Mouse (Mus musculus) embryonic facial prominence, embryonic 10.5 days (tissue): Measurements from ENCODE around the gene Wdr90. TPM values are rescaled to one million over a fixed set of nuclear protein-coding genes. Genes with fewer than 3 reads are reported as not detected.

Experiments used
- DNase-seq: peaks from one replicate; pipeline ENCODE4 v3.0.0-alpha.2; 2017; ENCODE audit warnings: low spot score
- H3K27ac ChIP-seq: fragments of 300-500 bp; sonication (generic); replicated peaks from 2 replicates; pipeline ENCODE4 v1.5.1; 2016; ENCODE audit warnings: mild to moderate bottlenecking
- H3K27me3 ChIP-seq: fragments of 300-500 bp; sonication (generic); replicated peaks from 2 replicates; pipeline ENCODE4 v1.6.1; 2016; ENCODE audit warnings: low read depth, mild to moderate bottlenecking; ENCODE audit not compliant: poor library complexity, severe bottlenecking
- H3K36me3 ChIP-seq: fragments of 300-500 bp; sonication (generic); replicated peaks from 2 replicates; pipeline ENCODE4 v1.6.1; 2016; ENCODE audit warnings: mild to moderate bottlenecking, moderate library complexity
- H3K4me1 ChIP-seq: fragments of 300-500 bp; sonication (generic); 2 replicates; pipeline ENCODE4 v1.6.1; 2016
- H3K4me3 ChIP-seq: fragments of 300-500 bp; sonication (generic); 2 replicates; pipeline ENCODE4 v1.5.1; 2016; ENCODE audit warnings: mild to moderate bottlenecking, moderate library complexity
- H3K9me3 ChIP-seq: fragments of 300-500 bp; sonication (generic); 2 replicates; pipeline ENCODE4 v1.6.1; 2016; ENCODE audit warnings: mild to moderate bottlenecking
- WGBS: fragments of 180-500 bp; shearing (Covaris S2); methylation state at CpG from one replicate; pipeline ENCODE4 v1.1.7; 2016; 5-methylcytosine and 5-hydroxymethylcytosine counted together
- microRNA-seq: library from miRNA; unstranded; fragments of <30 nt; microRNA quantifications from one replicate; pipeline ENCODE4, GENCODE M21; 2017
- polyA plus RNA-seq: library from polyadenylated mRNA; unstranded; fragments of >200 nt; fragmentation: Nextera tagmentation; extraction: Ambion mirVana; gene quantifications from 2 replicates; pipeline ENCODE4 v1.2.1, GENCODE M21; 2016

The Wdr90 gene
- polyA plus RNA-seq, 1 experiment from 2014 or later, result 53.8 TPM

GRCm38 (mm10) chr17:25802825-25803517 is 58.3 kb downstream of the Wdr90 start:
- Histone ChIP-seq H3K27me3 (peaks cover 32% of the 10 kb centered on the region), H3K36me3 (no peaks in the 10 kb centered on the region), H3K4me3 (peak overlapping the region; percentile 32; the same call in 1 of the 2 replicates), H3K9me3 (no peaks in the 10 kb centered on the region), H3K4me1 (peaks cover 16% of the 10 kb centered on the region), H3K27ac (peak overlapping the region; percentile 66)
- WGBS, result 14% methylated on average over 10 of the region's 10 CpGs
- DNase-seq, result peak; percentile 70

- no peaks in the 10 kb centered on the region for H3K9me3 ChIP-seq
- WGBS, result 8% methylated on average over 6 of the region's 6 CpGs
Observed at GRCm38 (mm10) chr17:25801029-25801428, 60.3 kb downstream of the Wdr90 start.

DNA sequence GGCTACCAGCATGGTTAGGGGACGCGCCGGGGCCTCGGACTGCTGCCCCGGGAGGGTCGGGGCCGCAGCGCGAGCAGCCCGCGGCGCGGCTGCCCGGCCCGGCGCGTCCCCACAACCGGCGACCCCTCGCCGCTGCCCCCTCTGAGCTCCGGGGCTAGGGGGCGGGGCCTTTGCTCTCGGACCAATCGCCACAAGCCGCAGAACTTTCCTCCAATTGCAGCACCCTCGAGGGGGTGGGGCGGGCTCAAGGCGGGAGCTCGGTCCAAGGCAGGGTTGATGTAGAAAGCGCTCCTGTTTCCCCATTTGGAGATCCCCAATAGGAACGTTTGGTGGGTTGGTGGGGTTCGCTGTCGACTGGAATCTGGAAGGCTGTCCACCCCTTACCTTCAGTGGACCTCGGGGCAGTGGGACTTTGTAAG is 64.3 kb downstream of the Wdr90 start, which contains the start of gene Metrn:
Gene Metrn, minus strand, starts transcription at position 186 of the 419 bp plus-strand sequence.
- Histone ChIP-seq H3K27me3 (peaks cover 6% of the 10 kb centered on the region; the same call in 1 of the 2 replicates), H3K4me3 (peak within 1 kb of the TSS; percentile 77), H3K27ac (peak within 1 kb of the TSS; percentile 91), H3K36me3 (peaks cover 25% of the 10 kb centered on the region), H3K4me1 (peaks cover 53% of the 10 kb centered on the region), H3K9me3 (no peaks in the 10 kb centered on the region)
- DNase-seq, result peak; percentile 96
- under 1% methylated on average over 35 of the region's 35 CpGs for WGBS

More at GRCm38 (mm10) chr17:25801029-25801428, 60.3 kb downstream of the Wdr90 start:
- H3K27ac ChIP-seq, result no peak overlapping the region
- H3K27me3 ChIP-seq, result peaks cover 25% of the 10 kb centered on the region
- peak; percentile 75 for DNase-seq
- peaks cover 30% of the 10 kb centered on the region for H3K4me1 ChIP-seq
- H3K4me3 ChIP-seq, result no peak overlapping the region
- peaks cover 4% of the 10 kb centered on the region; the same call in 1 of the 2 replicates for H3K36me3 ChIP-seq

DNA sequence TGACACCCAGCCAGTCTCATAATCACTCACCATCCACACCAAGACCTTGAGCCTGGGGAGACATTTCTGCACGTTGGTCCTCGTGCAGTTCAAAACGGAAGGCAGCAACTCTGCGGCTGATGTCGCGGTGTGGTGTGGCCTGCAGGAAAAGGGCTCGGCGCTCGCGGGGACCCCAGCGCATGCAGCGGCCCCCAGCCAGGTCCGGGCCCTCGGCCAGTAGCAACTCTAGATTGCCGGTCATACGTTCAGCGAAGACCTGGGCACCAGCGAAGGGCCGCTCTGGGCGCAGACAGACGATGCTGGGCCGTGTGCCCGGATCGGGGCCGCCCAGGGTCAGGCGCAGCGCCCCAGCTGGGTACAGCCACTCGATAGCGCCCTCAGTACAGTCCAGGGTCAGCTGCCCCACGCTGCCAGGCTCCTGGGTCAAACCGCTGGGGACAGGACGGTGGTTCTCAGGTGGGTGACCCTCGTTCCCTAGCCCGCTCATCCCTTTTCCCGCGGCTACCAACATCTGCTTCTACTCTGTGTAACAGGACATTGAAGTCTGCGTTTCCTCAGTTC is 65.0 kb downstream of the Wdr90 start:
- no peaks in the 10 kb centered on the region for H3K27me3 ChIP-seq
- no peak for DNase-seq
- H3K4me3 ChIP-seq, result peak overlapping the region; percentile 77
- H3K27ac ChIP-seq, result peak overlapping the region; percentile 91
- WGBS, result under 1% methylated on average over 37 of the region's 37 CpGs
- H3K4me1 ChIP-seq, result peaks cover 60% of the 10 kb centered on the region
- peaks cover 25% of the 10 kb centered on the region for H3K36me3 ChIP-seq
- no peaks in the 10 kb centered on the region for H3K9me3 ChIP-seq

- H3K4me1 ChIP-seq, result peaks cover 66% of the 10 kb centered on the region
- peak; percentile 90 for DNase-seq
- H3K36me3 ChIP-seq, result peaks cover 25% of the 10 kb centered on the region
- no peaks in the 10 kb centered on the region for H3K9me3 ChIP-seq
- H3K27me3 ChIP-seq, result no peaks in the 10 kb centered on the region
- 4% methylated on average over 6 of the region's 6 CpGs for WGBS
- peak within 1 kb of the TSS; percentile 91 for H3K27ac ChIP-seq
- peak within 1 kb of the TSS; percentile 77 for H3K4me3 ChIP-seq
Observed at GRCm38 (mm10) chr17:25795609-25796092, 65.7 kb downstream of the Wdr90 start, which contains the start of gene AC134908.4. AC134908.4 (minus strand) TSS chr17:25795659.

DNA sequence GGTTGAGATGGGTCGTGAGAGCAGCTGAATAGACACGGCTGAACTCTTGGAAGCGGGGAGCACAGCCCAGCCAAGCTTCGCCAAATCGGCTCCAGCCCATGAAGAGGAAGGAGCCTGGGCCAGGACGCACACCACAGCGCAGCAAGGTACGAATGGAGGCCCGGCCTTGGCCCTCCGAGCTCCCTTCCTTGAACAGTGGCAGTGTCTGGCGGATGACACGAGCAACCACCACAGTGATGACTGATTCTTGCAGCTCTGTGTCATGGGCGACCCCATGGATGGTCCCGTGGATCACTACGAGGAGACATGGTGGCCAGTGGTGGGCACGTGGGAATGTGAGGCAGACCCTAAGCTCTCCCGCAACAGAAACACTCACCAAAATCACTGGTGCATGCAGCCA is 66.3 kb downstream of the Wdr90 start:
- no peak for DNase-seq
- H3K27me3 ChIP-seq, result no peaks in the 10 kb centered on the region
- H3K36me3 ChIP-seq, result peaks cover 30% of the 10 kb centered on the region
- H3K27ac ChIP-seq, result peak overlapping the region; percentile 91
- H3K4me1 ChIP-seq, result peaks cover 70% of the 10 kb centered on the region
- no peaks in the 10 kb centered on the region for H3K9me3 ChIP-seq
- WGBS, result 66% methylated on average over 17 of the region's 17 CpGs
- peak overlapping the region; percentile 77 for H3K4me3 ChIP-seq

Small RNA genes within 50 kb of the gene (microRNA-seq; reads per million reads assigned to microRNA genes)
- gene Mir3082, result 0.91 reads per million

Other genes with a start within 250 kb of the Wdr90 start
- 1.8 and 2.5 TPM in 2 replicates for gene Gng13, start 144.3 kb downstream of the Wdr90 start, polyA plus RNA-seq
- 60.7 and 66.2 TPM in 2 replicates for gene Chtf18, start 134.1 kb downstream of the Wdr90 start, polyA plus RNA-seq
- 23.7 and 25.5 TPM in 2 replicates for gene Rpusd1, start 133.8 kb downstream of the Wdr90 start, polyA plus RNA-seq
- 0.11 TPM in 1 of 2 replicates, not detected in the other for gene Mslnl, start 125.5 kb downstream of the Wdr90 start, polyA plus RNA-seq
- 0.55 and 0.65 TPM in 2 replicates for gene Msln, start 107.1 kb downstream of the Wdr90 start, polyA plus RNA-seq
- gene Narfl, start 87.7 kb downstream of the Wdr90 start, polyA plus RNA-seq, result 23.9 and 25.9 TPM in 2 replicates
- 59.9 and 69.1 TPM in 2 replicates for gene Haghl, start 75.8 kb downstream of the Wdr90 start, polyA plus RNA-seq
- gene Ccdc78, start 74.9 kb downstream of the Wdr90 start, polyA plus RNA-seq, result 0.62 and 1.2 TPM in 2 replicates
- gene Fam173a, start 68.6 kb downstream of the Wdr90 start, polyA plus RNA-seq, result 62.3 and 67.8 TPM in 2 replicates
- gene AC134908.4, start 65.8 kb downstream of the Wdr90 start, polyA plus RNA-seq, result 0.95 and 1.0 TPM in 2 replicates
- gene Metrn, start 64.4 kb downstream of the Wdr90 start, polyA plus RNA-seq, result 118 and 137 TPM in 2 replicates
- gene Fbxl16, start 52.4 kb downstream of the Wdr90 start, polyA plus RNA-seq, result 5.0 and 5.1 TPM in 2 replicates
- 31.0 and 31.4 TPM in 2 replicates for gene Wdr24, start 37.9 kb downstream of the Wdr90 start, polyA plus RNA-seq
- 50.5 and 55.1 TPM in 2 replicates for gene Jmjd8, start 32.6 kb downstream of the Wdr90 start, polyA plus RNA-seq
- 396 and 400 TPM in 2 replicates for gene Stub1, start 28.1 kb downstream of the Wdr90 start, polyA plus RNA-seq
- 1.2 and 1.4 TPM in 2 replicates for gene Rhbdl1, start 24.2 kb downstream of the Wdr90 start, polyA plus RNA-seq
- gene Gm20683, start 19.7 kb downstream of the Wdr90 start, polyA plus RNA-seq, result 0.92 and 1.4 TPM in 2 replicates
- 26.3 and 27.2 TPM in 2 replicates for gene Rhot2, start 16.6 kb downstream of the Wdr90 start, polyA plus RNA-seq
- gene Mcrip2, start 7.3 kb upstream of the Wdr90 start, polyA plus RNA-seq, result 17.3 and 20.2 TPM in 2 replicates
- 68.1 and 69.8 TPM in 2 replicates for gene Mettl26, start 13.6 kb upstream of the Wdr90 start, polyA plus RNA-seq
- gene Wfikkn1, start 19.4 kb upstream of the Wdr90 start, polyA plus RNA-seq, result 7.8 and 12.6 TPM in 2 replicates
- 30.9 and 34.0 TPM in 2 replicates for gene Rab40c, start 58.2 kb upstream of the Wdr90 start, polyA plus RNA-seq
- 62.9 and 69.3 TPM in 2 replicates for gene Pigq, start 83.4 kb upstream of the Wdr90 start, polyA plus RNA-seq
- 0.88 TPM in 1 of 2 replicates, not detected in the other for gene Nhlrc4, start 83.5 kb upstream of the Wdr90 start, polyA plus RNA-seq
- gene A930017K11Rik, start 91.1 kb upstream of the Wdr90 start, polyA plus RNA-seq, result 0.35 and 0.36 TPM in 2 replicates
- gene Capn15, start 124.3 kb upstream of the Wdr90 start, polyA plus RNA-seq, result 34.3 and 40.1 TPM in 2 replicates
- gene Rab11fip3, start 208.1 kb upstream of the Wdr90 start, polyA plus RNA-seq, result 24.5 and 25.3 TPM in 2 replicates
- gene Decr2, start 228.8 kb upstream of the Wdr90 start, polyA plus RNA-seq, result 29.1 and 30.1 TPM in 2 replicates
- 145 and 159 TPM in 2 replicates for gene Nme4, start 234.1 kb upstream of the Wdr90 start, polyA plus RNA-seq